Mouse (Mus musculus) forebrain, postnatal 0 days (tissue): Measurements from ENCODE around the gene Gm39115. TPM values are rescaled to one million over a fixed set of nuclear protein-coding genes. Genes with fewer than 3 reads are reported as not detected.
"Not testable (repeated sequence)": the region's sequence is repeated elsewhere in the genome, so short reads cannot be mapped to it uniquely, and the experiment has no call there.

Experiments
- ATAC-seq: fragments of 200-750 bp; cut with Nextera tagmentation; 2 replicates; pipeline ENCODE4 v1.8.0; 2017; ENCODE audit warnings: mild to moderate bottlenecking, moderate library complexity
- DNase-seq: peaks from one replicate; pipeline ENCODE4 v3.0.0-alpha.2; 2015
- H3K27ac ChIP-seq: fragments of 300-500 bp; sonication (generic); 2 replicates; pipeline ENCODE4 v1.5.1; 2014; ENCODE audit warnings: low read depth, mild to moderate bottlenecking, antibody characterized with exemption, low read length, moderate library complexity, mixed read lengths
- H3K27me3 ChIP-seq: fragments of 300-500 bp; sonication (generic); 2 replicates; pipeline ENCODE4 v1.6.1; 2014; ENCODE audit warnings: mild to moderate bottlenecking, low read length, mixed read lengths; ENCODE audit not compliant: insufficient read depth
- H3K36me3 ChIP-seq: fragments of 300-500 bp; sonication (generic); 2 replicates; pipeline ENCODE4 v1.6.1; 2014; ENCODE audit warnings: mild to moderate bottlenecking, moderate library complexity; ENCODE audit not compliant: insufficient read depth
- H3K4me1 ChIP-seq: fragments of 300-500 bp; sonication (generic); 2 replicates; pipeline ENCODE4 v1.6.1; 2014; ENCODE audit warnings: antibody characterized with exemption; ENCODE audit not compliant: insufficient read depth
- H3K4me2 ChIP-seq: fragments of 300-500 bp; sonication (generic); 2 replicates; pipeline ENCODE4 v1.6.1; 2014; ENCODE audit warnings: low read depth, mild to moderate bottlenecking, moderate library complexity
- H3K4me3 ChIP-seq: fragments of 300-500 bp; sonication (generic); 2 replicates; pipeline ENCODE4 v1.5.1; 2014; ENCODE audit warnings: low read depth, low read length, mixed read lengths
- H3K9ac ChIP-seq: fragments of 300-500 bp; sonication (generic); 2 replicates; pipeline ENCODE4 v1.6.1; 2014; ENCODE audit warnings: mild to moderate bottlenecking
- H3K9me3 ChIP-seq: fragments of 300-500 bp; sonication (generic); 2 replicates; pipeline ENCODE4 v1.6.1; 2016; ENCODE audit warnings: low read length
- CTCF ChIP-seq: sonication (generic); IDR thresholded peaks from 2 replicates; pipeline ENCODE4 v1.5.1; 2016; ENCODE audit warnings: antibody characterized with exemption, control low read depth, low read depth
- WGBS: fragments of 180-500 bp; shearing (Covaris S2); extraction: QIAGEN DNeasy Blood & Tissue Kit; methylation state at CpG from one replicate; pipeline ENCODE4 v1.1.7; 2014; 5-methylcytosine and 5-hydroxymethylcytosine counted together
- polyA plus RNA-seq: library from polyadenylated mRNA; unstranded; fragments of >200 nt; fragmentation: Nextera tagmentation; extraction: Ambion mirVana; gene quantifications from 2 replicates; pipeline ENCODE4 v1.2.1, GENCODE M21; 2015
- total RNA-seq: library from RNA; depleted of rRNA; stranded (reverse); fragments of >200 nt; gene quantifications from 2 replicates; pipeline ENCODE4 v1.2.3, GENCODE M21; 2014

The Gm39115 gene
- total and polyA plus RNA-seq, 2 experiments from 2014 or later, result not detected

GRCm38 (mm10) chr7:142155308-142155707 is 19.5 kb upstream of the Gm39115 start:
- no peaks in the 10 kb centered on the region for H3K27me3 ChIP-seq
- H3K4me1 ChIP-seq, result no peaks in the 10 kb centered on the region
- no peak overlapping the region for H3K9ac ChIP-seq
- no peak for ATAC-seq
- TF ChIP-seq CTCF, result no peak
- DNase-seq, result no peak
- no peaks in the 10 kb centered on the region for H3K9me3 ChIP-seq
- no peaks in the 10 kb centered on the region for H3K36me3 ChIP-seq
- no peak overlapping the region for H3K4me3 ChIP-seq
- no peak overlapping the region for H3K4me2 ChIP-seq
- no peak overlapping the region for H3K27ac ChIP-seq
- WGBS, result 38% methylated on average over 1 of the region's 1 CpGs

- no peak for TF ChIP-seq CTCF
- Histone ChIP-seq H3K4me3 (no peak overlapping the region), H3K36me3 (no peaks in the 10 kb centered on the region), H3K9me3 (no peaks in the 10 kb centered on the region), H3K4me1 (no peaks in the 10 kb centered on the region), H3K4me2 (no peak overlapping the region), H3K27ac (no peak overlapping the region), H3K27me3 (no peaks in the 10 kb centered on the region), H3K9ac (no peak overlapping the region)
- WGBS, result 84% methylated on average over 4 of the region's 4 CpGs
- ATAC-seq (no peak), DNase-seq (no peak)
Measured at GRCm38 (mm10) chr7:142152191-142152590, 16.4 kb upstream of the Gm39115 start.

- DNase-seq (no peak), ATAC-seq (no peak)
- Histone ChIP-seq H3K27ac (no peak overlapping the region), H3K9me3 (no peaks in the 10 kb centered on the region), H3K9ac (no peak overlapping the region), H3K36me3 (no peaks in the 10 kb centered on the region), H3K4me2 (no peak overlapping the region), H3K4me3 (no peak overlapping the region), H3K4me1 (no peaks in the 10 kb centered on the region), H3K27me3 (no peaks in the 10 kb centered on the region)
- TF ChIP-seq CTCF, result no peak
Measured at GRCm38 (mm10) chr7:142148633-142149032, 12.8 kb upstream of the Gm39115 start.

GRCm38 (mm10) chr7:142146033-142146432 is 10.2 kb upstream of the Gm39115 start:
- H3K9ac ChIP-seq, result no peak overlapping the region
- H3K36me3 ChIP-seq, result no peaks in the 10 kb centered on the region
- H3K4me3 ChIP-seq, result no peak overlapping the region
- WGBS, result 0% methylated on average over 1 of the region's 1 CpGs
- no peak for ATAC-seq
- peak; percentile 58 for TF ChIP-seq CTCF
- H3K4me2 ChIP-seq, result no peak overlapping the region
- H3K9me3 ChIP-seq, result no peaks in the 10 kb centered on the region
- no peaks in the 10 kb centered on the region for H3K4me1 ChIP-seq
- H3K27ac ChIP-seq, result no peak overlapping the region
- H3K27me3 ChIP-seq, result no peaks in the 10 kb centered on the region
- DNase-seq, result peak; percentile 36

- no peak for DNase-seq
- Histone ChIP-seq H3K9ac (no peak overlapping the region), H3K9me3 (no peaks in the 10 kb centered on the region), H3K36me3 (no peaks in the 10 kb centered on the region), H3K27me3 (no peaks in the 10 kb centered on the region), H3K4me2 (no peak overlapping the region), H3K4me3 (no peak overlapping the region), H3K27ac (no peak overlapping the region), H3K4me1 (no peaks in the 10 kb centered on the region)
- no peak for TF ChIP-seq CTCF
- 41% methylated on average over 4 of the region's 4 CpGs for WGBS
- no peak for ATAC-seq
Measured at GRCm38 (mm10) chr7:142145413-142145940, 9.6 kb upstream of the Gm39115 start.

- H3K27me3 ChIP-seq, result no peaks in the 10 kb centered on the region
- no peak within 1 kb of the TSS for H3K9ac ChIP-seq
- H3K9me3 ChIP-seq, result no peaks in the 10 kb centered on the region
- H3K36me3 ChIP-seq, result no peaks in the 10 kb centered on the region
- no peak within 1 kb of the TSS for H3K4me3 ChIP-seq
- no peak for ATAC-seq
- 72% methylated on average over 1 of the region's 1 CpGs for WGBS
- H3K27ac ChIP-seq, result no peak within 1 kb of the TSS
- no peak within 1 kb of the TSS for H3K4me2 ChIP-seq
- no peak for DNase-seq
- no peaks in the 10 kb centered on the region for H3K4me1 ChIP-seq
- no peak for TF ChIP-seq CTCF
Measured at GRCm38 (mm10) chr7:142144507-142144906, 8.7 kb upstream of the Gm39115 start, which contains the start of gene Gm45337. Gm45337 (minus strand) TSS chr7:142144607.

GRCm38 (mm10) chr7:142143506-142144010 is 7.7 kb upstream of the Gm39115 start:
- H3K9me3 ChIP-seq, DNase-seq, H3K27me3 ChIP-seq, H3K9ac ChIP-seq, H3K4me1 ChIP-seq, ATAC-seq, H3K36me3 ChIP-seq, H3K27ac ChIP-seq, H3K4me3 ChIP-seq, H3K4me2 ChIP-seq: not testable (repeated sequence)
- WGBS, result 60% methylated on average over 1 of the region's 1 CpGs
